Mouse (Mus musculus) G1E (cell line): ENCODE measurements around the gene Rrp12. TPM values are rescaled to one million over a fixed set of nuclear protein-coding genes. Genes with fewer than 3 reads are reported as not detected.

Experiments used
- ATAC-seq: 2 replicates; pipeline ENCODE4 v1.8.0; 2016; ENCODE audit warnings: mild to moderate bottlenecking; ENCODE audit not compliant: insufficient number of reproducible peaks, poor library complexity, low FRiP score, severe bottlenecking; ENCODE audit errors: extremely low read depth
- DNase-seq: peaks from one replicate; pipeline ENCODE4 v3.0.0; 2012; ENCODE audit warnings: low spot score
- H3K27me3 ChIP-seq: 2 replicates; pipeline ENCODE4 v1.6.1; 2012; ENCODE audit warnings: mild to moderate bottlenecking, low read length, inconsistent platforms; ENCODE audit not compliant: insufficient read depth
- H3K36me3 ChIP-seq: replicated peaks from 2 replicates; pipeline ENCODE3; 2012; ENCODE audit warnings: mild to moderate bottlenecking, inconsistent platforms
- H3K4me1 ChIP-seq: 2 replicates; pipeline ENCODE4 v1.6.1; 2012; ENCODE audit warnings: low read depth, low read length, inconsistent platforms, mixed read lengths; ENCODE audit not compliant: insufficient read depth
- H3K4me3 ChIP-seq: 2 replicates; pipeline ENCODE4 v1.5.1; 2012; ENCODE audit warnings: low read depth, mild to moderate bottlenecking, inconsistent platforms, low read length, moderate library complexity, mixed read lengths
- H3K9me3 ChIP-seq: replicated peaks from 2 replicates; pipeline ENCODE4 v1.6.1; 2012; ENCODE audit warnings: inconsistent platforms
- CTCF ChIP-seq: IDR thresholded peaks from 2 replicates; pipeline ENCODE4 v1.5.1; 2012; ENCODE audit warnings: low read depth, low read length, inconsistent platforms, mixed read lengths
- GATA1 ChIP-seq: IDR thresholded peaks from 2 replicates; pipeline ENCODE4 v1.6.1; 2012; ENCODE audit warnings: borderline replicate concordance, low read length, inconsistent platforms, mixed read lengths
- GATA2 ChIP-seq: IDR thresholded peaks from 2 replicates; pipeline ENCODE4 v1.6.1; 2012; ENCODE audit warnings: low read depth, low read length, inconsistent platforms, borderline replicate concordance
- POLR2AphosphoS5 ChIP-seq: IDR thresholded peaks from 2 replicates; pipeline ENCODE4 v1.6.1; 2012; ENCODE audit warnings: low read depth, low read length, inconsistent platforms; ENCODE audit not compliant: insufficient replicate concordance
- TAL1 ChIP-seq: conservative IDR thresholded peaks from 2 replicates; pipeline ENCODE4 v1.6.1; 2012; ENCODE audit warnings: low read depth, low read length, inconsistent platforms, mixed read lengths
- polyA plus RNA-seq: library from polyadenylated mRNA; stranded (reverse); fragments of >175 nt; gene quantifications from 2 replicates; pipeline ENCODE4 v1.2.3, GENCODE M21; 2012
- total RNA-seq, 2 experiments: library from RNA; stranded (forward) in 1 of 2; stranded (reverse) in 1 of 2; fragments of 200-1000 nt in 1 of 2; fragments of >200 nt in 1 of 2; fragmentation: Nextera tagmentation in 1 of 2; gene quantifications; 2 replicates each; pipeline ENCODE4 v1.2.3; 2014 to 2017

Rrp12 gene
- total and polyA plus RNA-seq, 3 experiments = 14.9 to 33.8 (median 16.5) TPM

DNA sequence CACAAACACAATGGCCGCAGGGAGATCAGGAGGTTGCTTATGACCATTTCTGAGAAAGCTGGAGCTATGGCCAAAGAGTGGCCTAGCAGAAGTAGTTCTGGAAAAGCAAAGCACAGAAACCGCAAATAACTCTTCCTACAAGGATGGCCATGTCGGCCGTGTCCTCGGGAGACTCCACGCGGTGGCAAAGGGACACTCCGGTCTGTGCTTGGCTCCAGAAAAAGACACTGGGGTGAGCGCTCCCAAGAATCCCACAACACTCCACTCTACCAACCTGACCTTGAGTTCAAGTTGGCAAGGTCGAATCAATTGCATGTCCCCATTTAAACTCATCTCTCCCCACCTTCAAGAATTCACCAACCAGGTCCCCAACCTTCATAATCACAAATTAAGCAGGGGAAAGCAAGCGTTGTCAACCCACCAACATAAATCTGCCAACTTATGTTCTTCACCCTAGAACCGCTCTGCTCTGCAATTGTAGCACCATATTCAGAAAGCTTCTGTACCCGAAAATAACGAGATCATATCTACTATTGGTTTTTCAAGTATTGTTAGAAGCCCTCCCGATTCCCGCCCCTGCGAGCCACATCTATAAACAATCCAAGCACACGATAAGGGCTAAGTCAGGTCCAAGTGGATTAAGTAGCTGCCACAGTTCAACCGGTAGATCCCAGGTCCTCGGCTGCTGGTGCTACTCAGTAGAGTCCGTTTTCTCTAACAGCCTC, 49.4 kb downstream of the Rrp12 start:
- H3K36me3 ChIP-seq = peaks cover 33% of the 10 kb centered on the region
- no peaks in the 10 kb centered on the region for H3K9me3 ChIP-seq
- H3K27me3 ChIP-seq = no peaks in the 10 kb centered on the region
- peak overlapping the region; percentile 94 for H3K4me3 ChIP-seq
- ATAC-seq = no peak
- TF ChIP-seq GATA1 (no peak), TAL1 (no peak), GATA2 (no peak), CTCF (no peak), POLR2AphosphoS5 (no peak; the same call in 1 of the 2 replicates)
- H3K4me1 ChIP-seq = peaks cover 58% of the 10 kb centered on the region
- no peak for DNase-seq

DNA sequence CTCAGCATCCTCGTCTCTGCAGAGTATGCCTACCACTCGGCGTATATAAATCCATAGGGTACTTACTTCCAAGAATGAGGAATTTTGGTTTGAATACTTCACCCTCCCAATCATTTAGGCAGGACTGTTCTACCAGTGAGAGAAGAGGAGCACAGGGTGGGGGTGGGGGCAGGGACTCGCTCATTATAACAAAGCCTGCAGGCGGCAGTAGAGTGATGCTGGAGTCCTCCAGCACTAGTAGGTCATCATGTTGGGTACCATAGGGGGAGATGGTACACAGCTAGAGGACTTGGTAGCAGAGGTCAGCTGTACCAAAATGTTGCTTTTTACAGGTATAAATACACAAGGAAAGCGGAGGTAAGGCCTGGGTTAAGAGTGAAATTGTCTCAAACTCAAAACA, 51.6 kb downstream of the Rrp12 start:
- DNase-seq (peak; percentile 21), ATAC-seq (no peak)
- TF ChIP-seq CTCF (peak; percentile 11; the same call in 1 of the 2 replicates), POLR2AphosphoS5 (no peak)
- Histone ChIP-seq H3K4me3 (no peak overlapping the region; the same call in 1 of the 2 replicates), H3K4me1 (peaks cover 56% of the 10 kb centered on the region), H3K27me3 (no peaks in the 10 kb centered on the region), H3K36me3 (peaks cover 33% of the 10 kb centered on the region), H3K9me3 (no peaks in the 10 kb centered on the region)

DNA sequence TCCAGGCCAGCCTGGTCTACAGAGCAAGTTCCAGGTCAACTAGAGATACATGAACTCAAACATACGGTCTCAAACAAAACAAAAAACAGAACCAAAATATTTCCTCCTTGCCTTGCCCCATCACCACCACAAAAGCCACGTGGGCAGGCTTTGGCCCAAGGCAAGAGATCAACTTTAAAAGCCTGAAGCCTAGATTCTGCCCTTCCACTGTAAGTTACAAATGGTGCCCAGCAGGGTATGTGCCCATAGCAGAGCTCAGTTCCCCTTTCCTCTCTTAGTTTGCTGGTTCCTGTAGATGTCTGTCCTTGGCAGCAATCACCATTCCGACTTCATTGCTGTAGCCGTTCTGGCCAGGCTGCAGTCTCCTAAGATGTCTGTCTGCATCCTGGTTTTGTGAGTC, 53.3 kb downstream of the Rrp12 start:
- no peak for TF ChIP-seq GATA2
- TF ChIP-seq GATA1 = no peak
- TF ChIP-seq POLR2AphosphoS5 = no peak
- no peak for TF ChIP-seq CTCF
- no peak for TF ChIP-seq TAL1
- peaks cover 69% of the 10 kb centered on the region for H3K4me1 ChIP-seq
- peaks cover 33% of the 10 kb centered on the region for H3K36me3 ChIP-seq
- H3K9me3 ChIP-seq = no peaks in the 10 kb centered on the region
- DNase-seq (no peak), ATAC-seq (no peak)
- H3K4me3 ChIP-seq = no peak overlapping the region
- no peaks in the 10 kb centered on the region for H3K27me3 ChIP-seq

DNA sequence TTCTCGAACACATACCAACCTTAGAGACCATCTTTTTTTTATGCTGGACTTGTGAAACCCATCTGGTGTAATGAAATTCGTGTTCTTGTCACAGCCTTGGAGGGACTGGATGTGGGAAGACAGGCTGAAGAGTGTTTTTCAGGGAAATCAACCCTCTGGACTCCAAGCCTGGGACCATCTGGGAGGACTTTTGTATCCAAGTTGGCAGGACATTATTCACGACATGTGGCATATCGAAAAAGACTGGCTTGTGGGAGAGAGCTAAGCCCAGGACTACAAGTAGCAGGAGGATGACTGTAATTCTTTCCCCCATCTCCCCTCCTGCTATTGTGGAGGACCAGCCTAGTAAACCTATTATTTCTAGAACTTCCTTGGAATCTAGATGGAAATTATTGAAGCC, 53.8 kb downstream of the Rrp12 start:
- no peaks in the 10 kb centered on the region for H3K9me3 ChIP-seq
- peaks cover 33% of the 10 kb centered on the region for H3K36me3 ChIP-seq
- H3K4me1 ChIP-seq = peaks cover 74% of the 10 kb centered on the region
- no peak for DNase-seq
- no peak for TF ChIP-seq GATA2
- no peak for TF ChIP-seq CTCF
- TF ChIP-seq TAL1 = no peak
- no peak for TF ChIP-seq GATA1
- TF ChIP-seq POLR2AphosphoS5 = no peak
- no peaks in the 10 kb centered on the region for H3K27me3 ChIP-seq
- ATAC-seq = no peak
- no peak overlapping the region for H3K4me3 ChIP-seq

DNA sequence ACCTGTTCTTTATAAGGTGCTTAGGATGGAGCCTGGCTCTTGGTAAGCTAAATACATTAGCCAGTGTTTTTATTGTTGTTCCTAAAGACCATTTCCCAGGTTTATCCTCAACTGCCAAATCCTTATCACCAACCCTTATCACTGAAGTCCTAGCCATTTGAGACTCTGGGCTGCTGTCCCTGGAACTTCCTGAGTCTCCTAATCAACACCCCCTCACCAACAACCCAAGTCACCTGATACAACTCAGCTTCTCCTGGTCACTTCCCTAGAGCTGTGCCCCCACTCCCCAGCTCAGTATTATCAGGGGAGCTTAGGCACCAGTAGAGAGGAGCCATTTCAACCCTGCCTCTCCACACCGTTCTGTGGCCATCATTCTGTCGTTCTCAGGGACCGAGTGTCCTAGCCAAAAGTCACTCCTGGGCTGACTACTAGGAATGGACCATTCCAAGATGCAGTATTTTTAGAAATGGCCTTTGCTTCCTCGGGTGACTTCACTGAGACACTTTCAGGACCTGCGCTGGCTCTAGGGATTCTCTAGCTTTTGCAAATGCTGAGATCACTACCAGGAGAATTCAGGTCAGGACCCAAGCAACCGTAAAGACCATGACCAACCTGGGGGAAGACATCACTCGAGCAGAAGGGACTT, 54.7 kb downstream of the Rrp12 start:
- Histone ChIP-seq H3K36me3 (peaks cover 31% of the 10 kb centered on the region), H3K9me3 (no peaks in the 10 kb centered on the region), H3K4me1 (peaks cover 82% of the 10 kb centered on the region), H3K27me3 (no peaks in the 10 kb centered on the region), H3K4me3 (no peak overlapping the region; the same call in 1 of the 2 replicates)
- TF ChIP-seq CTCF (no peak), GATA1 (no peak), GATA2 (no peak), TAL1 (no peak), POLR2AphosphoS5 (no peak)
- ATAC-seq = no peak
- no peak for DNase-seq

DNA sequence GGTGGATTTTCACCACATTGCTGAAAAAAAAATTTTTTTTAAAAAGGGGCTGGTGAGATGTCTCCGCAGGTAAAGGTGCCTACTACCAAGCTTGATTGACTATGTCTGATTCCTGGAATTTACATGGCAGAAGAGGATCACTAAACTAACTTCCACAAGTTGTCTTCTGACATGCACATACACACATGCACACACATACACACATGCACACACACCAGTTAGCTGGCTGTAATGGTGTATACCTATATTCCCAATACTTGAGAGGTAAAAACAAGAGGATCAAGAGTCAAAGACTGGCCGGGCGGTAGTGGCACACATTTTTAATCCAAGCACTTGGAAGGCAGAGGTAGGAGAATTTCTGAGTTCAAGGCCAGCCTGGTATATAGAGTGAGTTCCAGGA, 56.3 kb downstream of the Rrp12 start:
- Histone ChIP-seq H3K9me3 (no peaks in the 10 kb centered on the region), H3K4me3 (no peak overlapping the region), H3K36me3 (peaks cover 27% of the 10 kb centered on the region), H3K27me3 (no peaks in the 10 kb centered on the region), H3K4me1 (peaks cover 87% of the 10 kb centered on the region)
- no peak for TF ChIP-seq POLR2AphosphoS5
- no peak for TF ChIP-seq GATA1
- TF ChIP-seq GATA2 = no peak
- no peak for TF ChIP-seq CTCF
- no peak for TF ChIP-seq TAL1
- no peak for ATAC-seq
- no peak for DNase-seq
